Mouse (Mus musculus) Patski (cell line): ENCODE data around the gene Cpm. TPM values are rescaled to one million over a fixed set of nuclear protein-coding genes. Genes with fewer than 3 reads are reported as not detected.
"Not testable (repeated sequence)": the region's sequence is repeated elsewhere in the genome, so short reads cannot be mapped to it uniquely, and the experiment has no call there.

Source experiments
- ATAC-seq: fragments of 100-300 bp; one replicate; pipeline ENCODE4 v1.8.0; 2021
- CTCF ChIA-PET: fragments of 350-600 bp; sonication (Branson Sonifier 250); formaldehyde crosslinking; loops from one replicate; lab custom pipeline; 2022; ENCODE audit warnings: inconsistent platforms; lab: Charles Lee
- POLR2A ChIA-PET: fragments of 350-600 bp; sonication (Branson Sonifier 250); formaldehyde crosslinking; loops from one replicate; lab custom pipeline; 2022; ENCODE audit warnings: antibody characterized with exemption, inconsistent platforms; lab: Charles Lee
- DNase-seq: peaks from one replicate; pipeline ENCODE4 v3.0.0-alpha.2; 2011; ENCODE audit warnings: low read depth, low spot score
- H3K27me3 ChIP-seq: fragments of 371-371 bp; one replicate; pipeline ENCODE4 v1.5.1; 2021
- CTCF ChIP-seq: fragments of 100-300 bp; IDR thresholded peaks from one replicate; pipeline ENCODE4 v1.5.1; 2021
- in situ Hi-C: fragments of 300-500 bp; cut with MboI; formaldehyde crosslinking; loops from 3 replicates; pipeline ENCODE4 v1.11.1; 2018; ENCODE audit warnings: low pct_unique_long_range_greater_than_20kb, mixed read lengths
- polyA plus RNA-seq: library from polyadenylated mRNA; unstranded; gene quantifications from one replicate; pipeline ENCODE4 v1.2.3, GENCODE M21; 2021

The Cpm gene
- polyA plus RNA-seq, 1 experiment from 2014 or later, result 1.4 TPM

DNA sequence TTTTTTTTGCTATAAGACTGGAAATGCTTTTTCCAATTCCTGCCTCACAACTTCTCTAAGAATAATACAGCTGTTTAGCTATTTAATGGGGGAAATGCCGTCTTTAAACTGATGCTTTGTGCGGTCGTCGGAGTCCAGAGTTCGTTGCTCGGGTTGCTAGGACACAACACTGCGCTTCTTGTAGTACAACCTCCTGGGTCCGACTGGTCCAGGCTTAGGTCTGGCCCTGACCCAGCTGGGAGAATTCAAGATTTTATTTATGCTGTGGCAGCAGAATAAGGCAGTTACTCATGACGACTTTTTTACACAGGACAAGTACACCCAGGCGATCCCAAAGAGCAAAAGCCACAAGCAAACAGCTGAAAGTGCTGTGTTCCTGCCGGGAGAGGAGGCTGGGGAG, 42.4 kb upstream of the Cpm start:
- POLR2A ChIA-PET, result interaction anchor here (0.6 kb wide), 1 partner anchor 68 kb away, joined by 3 read pairs; no protein-coding TSS in a partner anchor
- CTCF ChIA-PET, result no interaction called here
- peaks cover 5% of the 10 kb centered on the region for H3K27me3 ChIP-seq
- TF ChIP-seq CTCF, result no peak
- DNase-seq, result no peak
- no peak for ATAC-seq
- in situ Hi-C loops, result no loop called here

GRCm38 (mm10) chr10:117587335-117587734, 42.0 kb upstream of the Cpm start:
- DNase-seq (no peak), ATAC-seq (no peak)
- H3K27me3 ChIP-seq, result peaks cover 5% of the 10 kb centered on the region
- ChIA-PET CTCF (no interaction called here), POLR2A (no interaction called here)
- no peak for TF ChIP-seq CTCF
- in situ Hi-C loops, result no loop called here

DNA sequence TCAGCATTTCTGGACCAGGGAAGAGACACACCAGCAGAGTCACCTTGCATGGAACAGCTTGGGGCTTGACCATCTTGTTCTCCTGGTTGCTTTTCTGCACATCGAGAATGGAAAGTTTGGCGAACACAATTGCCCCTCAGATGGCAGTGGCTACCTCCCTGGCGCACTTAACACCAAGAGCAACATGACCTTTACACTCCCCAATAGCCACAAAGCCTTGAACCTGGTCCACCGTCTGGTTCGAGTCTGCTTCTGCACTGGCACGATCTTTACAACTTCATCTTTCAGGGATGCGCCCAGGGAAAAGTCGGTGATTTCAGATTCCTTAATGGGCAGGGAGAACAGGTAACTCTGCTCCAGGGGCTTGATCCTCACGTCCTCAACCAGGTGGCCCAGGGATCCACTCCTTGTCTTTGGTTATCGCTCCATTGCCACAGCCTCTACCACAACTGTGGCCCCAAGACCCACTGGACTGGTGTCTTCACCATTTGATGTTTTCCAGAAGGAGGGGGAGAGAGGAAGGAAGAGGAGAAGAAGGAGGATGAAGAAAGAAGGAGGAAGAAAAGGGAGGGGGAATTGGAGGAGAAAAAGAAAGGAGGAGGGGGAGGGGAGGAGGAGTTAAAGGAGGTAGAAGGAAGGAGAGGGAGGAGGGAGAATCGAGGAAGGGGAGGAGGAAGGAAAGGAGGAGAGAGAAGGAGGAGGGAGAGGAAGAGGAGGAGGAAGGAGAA, 40.7 kb upstream of the Cpm start:
- DNase-seq, POLR2A ChIA-PET, H3K27me3 ChIP-seq, ATAC-seq, CTCF ChIA-PET, in situ Hi-C loops: not testable (repeated sequence)

DNA sequence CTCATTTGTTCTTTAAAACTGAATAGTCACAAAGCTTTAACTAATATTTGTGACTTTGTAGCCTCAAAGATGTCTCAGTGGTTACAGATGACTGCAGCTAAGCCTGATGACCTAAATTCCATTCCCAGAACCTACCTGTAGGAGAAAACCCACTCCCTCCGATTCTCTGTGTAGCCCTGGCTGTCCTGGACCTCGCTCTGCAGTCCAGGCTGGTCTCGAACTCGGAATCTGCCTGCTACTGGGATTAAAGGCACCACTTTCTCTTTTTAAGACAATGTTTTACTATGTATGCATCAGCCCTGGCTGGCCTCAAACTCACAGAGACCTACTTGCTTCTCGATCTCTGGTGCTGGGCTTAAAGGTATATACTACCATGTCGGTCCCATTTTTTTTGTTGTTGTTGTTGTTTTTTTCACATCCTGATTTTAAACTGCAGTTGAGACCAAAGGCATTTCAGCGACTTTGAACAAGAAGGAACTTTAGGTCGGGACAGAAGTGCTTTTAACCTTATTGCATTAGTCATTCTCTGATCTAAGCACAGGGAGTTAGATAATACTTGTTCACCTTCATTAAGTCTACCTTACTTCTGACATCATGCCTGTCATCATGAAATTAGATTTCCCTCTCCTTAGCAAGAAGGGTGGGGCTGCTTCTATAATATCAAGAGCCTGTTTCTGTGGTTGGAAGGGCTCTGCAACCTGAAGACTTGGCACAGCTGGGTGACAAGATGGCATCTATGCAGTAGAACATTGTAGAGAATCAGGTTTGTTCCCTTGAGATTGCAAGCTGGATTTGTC, 40.0 kb upstream of the Cpm start:
- no peak for ATAC-seq

GRCm38 (mm10) chr10:117590331-117591301, 38.7 kb upstream of the Cpm start:
- no peak for ATAC-seq
- ChIA-PET CTCF (no interaction called here), POLR2A (no interaction called here)
- in situ Hi-C loops, result no loop called here
- no peak for DNase-seq
- TF ChIP-seq CTCF, result no peak
- H3K27me3 ChIP-seq, result peaks cover 5% of the 10 kb centered on the region

More for the DNA sequence above, 40.0 kb upstream of the Cpm start:
- no peak for DNase-seq
- ChIA-PET CTCF (no interaction called here), POLR2A (no interaction called here)
- peaks cover 5% of the 10 kb centered on the region for H3K27me3 ChIP-seq
- in situ Hi-C loops, result no loop called here
- TF ChIP-seq CTCF, result no peak

GRCm38 (mm10) chr10:117591766-117592165, 37.5 kb upstream of the Cpm start:
- ATAC-seq (no peak), DNase-seq (no peak)
- ChIA-PET CTCF (no interaction called here), POLR2A (no interaction called here)
- peaks cover 5% of the 10 kb centered on the region for H3K27me3 ChIP-seq
- no peak for TF ChIP-seq CTCF
- in situ Hi-C loops, result no loop called here

DNA sequence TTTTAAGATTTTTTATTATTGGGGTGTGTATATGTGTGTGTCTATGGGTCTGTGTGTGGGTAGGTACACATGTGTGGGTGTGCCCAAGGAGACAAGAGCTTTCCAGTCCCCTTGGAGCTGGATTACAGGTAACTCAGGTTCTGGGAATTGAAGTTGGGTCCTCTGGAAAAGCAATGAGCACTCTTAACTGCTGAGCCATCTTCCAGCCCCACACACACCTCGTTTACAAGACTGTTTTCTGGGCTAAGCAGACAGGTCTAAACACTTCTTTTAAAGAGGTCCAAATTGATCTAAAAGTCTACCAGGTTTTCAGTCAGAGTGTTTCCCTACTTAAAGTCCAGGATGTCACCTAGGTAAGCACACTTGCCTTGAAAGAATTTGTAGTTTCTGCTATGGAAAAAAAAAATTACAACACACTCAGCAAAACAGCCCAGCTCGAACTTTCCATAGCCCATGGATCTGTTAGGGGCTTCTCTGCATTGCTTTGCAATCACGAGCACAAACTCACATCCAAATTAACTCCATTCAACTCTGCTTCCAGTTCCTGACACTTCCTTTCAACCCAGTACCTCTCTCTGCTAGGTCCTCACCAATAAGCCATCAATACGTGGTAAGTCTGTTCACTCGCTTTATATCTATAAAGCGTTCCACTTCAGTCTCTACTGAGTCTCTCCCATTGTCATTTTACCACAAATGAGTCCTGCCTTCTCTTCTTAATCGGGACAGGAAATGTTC, 36.8 kb upstream of the Cpm start:
- ChIA-PET POLR2A (no interaction called here), CTCF (no interaction called here)
- no peak for TF ChIP-seq CTCF
- in situ Hi-C loops, result no loop called here
- H3K27me3 ChIP-seq, result peaks cover 5% of the 10 kb centered on the region
- ATAC-seq (no peak), DNase-seq (no peak)

DNA sequence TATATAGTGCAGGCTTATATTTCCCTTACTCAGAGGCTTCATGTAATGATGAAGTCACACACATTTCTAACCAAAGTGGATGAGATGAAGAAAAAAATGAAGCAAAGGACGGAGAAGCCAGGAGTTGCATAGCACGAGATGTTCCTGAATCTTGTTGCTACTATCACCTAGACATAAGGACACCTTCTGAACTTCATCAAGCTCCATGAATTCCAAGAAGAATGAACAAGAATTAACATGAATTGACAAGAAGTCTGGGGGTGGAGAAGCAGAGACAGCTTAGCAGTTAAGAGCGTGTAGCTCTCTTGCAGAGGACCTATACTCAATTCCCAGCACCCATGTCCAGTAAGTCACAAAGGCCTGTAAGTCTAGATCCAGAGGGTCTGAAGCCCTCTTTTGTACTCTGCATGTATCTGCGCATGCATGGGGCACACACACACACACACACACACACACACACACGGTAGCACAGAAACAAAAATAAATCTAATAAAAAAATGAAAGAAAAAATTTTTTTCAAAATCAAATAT, 36.2 kb upstream of the Cpm start:
- DNase-seq (no peak), ATAC-seq (no peak)
- TF ChIP-seq CTCF, result no peak
- peaks cover 5% of the 10 kb centered on the region for H3K27me3 ChIP-seq
- ChIA-PET CTCF (no interaction called here), POLR2A (no interaction called here)
- in situ Hi-C loops, result no loop called here

- ChIA-PET POLR2A (no interaction called here), CTCF (no interaction called here)
- in situ Hi-C loops, result no loop called here
- ATAC-seq (no peak), DNase-seq (no peak)
- TF ChIP-seq CTCF, result no peak
- peaks cover 5% of the 10 kb centered on the region for H3K27me3 ChIP-seq
Observed at GRCm38 (mm10) chr10:117593857-117594256, 35.4 kb upstream of the Cpm start.
